Mouse (Mus musculus) lung, embryonic 16.5 days (tissue): ENCODE results near the gene Gm15023. TPM values are rescaled to one million over a fixed set of nuclear protein-coding genes. Genes with fewer than 3 reads are reported as not detected.
"Not testable (repeated sequence)": the region's sequence is repeated elsewhere in the genome, so short reads cannot be mapped to it uniquely, and the experiment has no call there.

ENCODE experiments used
- ATAC-seq: fragments of 200-750 bp; cut with Nextera tagmentation; 2 replicates; pipeline ENCODE4 v1.8.0; 2017; ENCODE audit warnings: low read depth, mild to moderate bottlenecking, moderate library complexity
- H3K27ac ChIP-seq: fragments of 300-500 bp; sonication (generic); 2 replicates; pipeline ENCODE4 v1.5.1; 2014; ENCODE audit warnings: mild to moderate bottlenecking, control low read depth, low read length
- H3K27me3 ChIP-seq: fragments of 300-500 bp; sonication (generic); 2 replicates; pipeline ENCODE4 v1.6.1; 2014; ENCODE audit warnings: low read depth, low read length, mixed read lengths; ENCODE audit not compliant: control insufficient read depth, insufficient read depth
- H3K36me3 ChIP-seq: fragments of 300-500 bp; sonication (generic); 2 replicates; pipeline ENCODE4 v1.6.1; 2014; ENCODE audit warnings: low read length; ENCODE audit not compliant: control insufficient read depth, insufficient read depth
- H3K4me1 ChIP-seq: fragments of 300-500 bp; sonication (generic); replicated peaks from 2 replicates; pipeline ENCODE4 v1.6.1; 2014; ENCODE audit warnings: low read length, mixed read lengths; ENCODE audit not compliant: control insufficient read depth, insufficient read depth
- H3K4me2 ChIP-seq: fragments of 300-500 bp; sonication (generic); 2 replicates; pipeline ENCODE4 v1.6.1; 2014; ENCODE audit warnings: low read depth, low read length, control low read depth
- H3K4me3 ChIP-seq: fragments of 300-500 bp; sonication (generic); 2 replicates; pipeline ENCODE4 v1.5.1; 2014; ENCODE audit warnings: mild to moderate bottlenecking, low read length, control low read depth
- H3K9ac ChIP-seq: fragments of 300-500 bp; sonication (generic); 2 replicates; pipeline ENCODE4 v1.6.1; 2014; ENCODE audit warnings: low read length, control low read depth
- H3K9me3 ChIP-seq: fragments of 300-500 bp; sonication (generic); 2 replicates; pipeline ENCODE4 v1.6.1; 2016; ENCODE audit warnings: low read length; ENCODE audit not compliant: control insufficient read depth
- WGBS: fragments of 180-500 bp; shearing (Covaris S2); extraction: QIAGEN DNeasy Blood & Tissue Kit; methylation state at CpG from one replicate; pipeline ENCODE4 v1.1.7; 2014; 5-methylcytosine and 5-hydroxymethylcytosine counted together
- polyA plus RNA-seq: library from polyadenylated mRNA; unstranded; fragments of >200 nt; fragmentation: Nextera tagmentation; extraction: Ambion mirVana; gene quantifications from 2 replicates; pipeline ENCODE4 v1.2.1, GENCODE M21; 2015

Gm15023 gene
- not detected in 2 replicates for polyA plus RNA-seq

- not testable (repeated sequence) for H3K27ac ChIP-seq, H3K4me3 ChIP-seq, H3K4me2 ChIP-seq, H3K27me3 ChIP-seq, H3K4me1 ChIP-seq, H3K9ac ChIP-seq, ATAC-seq, H3K9me3 ChIP-seq, H3K36me3 ChIP-seq
- 81% methylated on average over 2 of the region's 14 CpGs for WGBS
These were observed at the start of gene Gm15023 for GRCm38 (mm10) chrX:135177532-135177931. Gm15023 (minus strand) TSS chrX:135177632.

- H3K9ac ChIP-seq: no peak within 1 kb of the TSS
- 21% methylated on average over 11 of the region's 13 CpGs for WGBS
- H3K27me3 ChIP-seq: no peaks in the 10 kb centered on the region; the same call in 1 of the 2 replicates
- H3K4me3 ChIP-seq: peak within 1 kb of the TSS; percentile 23
- no peaks in the 10 kb centered on the region for H3K4me1 ChIP-seq
- no peak for ATAC-seq
- no peaks in the 10 kb centered on the region for H3K36me3 ChIP-seq
- H3K9me3 ChIP-seq: no peaks in the 10 kb centered on the region
- peak within 1 kb of the TSS; percentile 48 for H3K4me2 ChIP-seq
- H3K27ac ChIP-seq: no peak within 1 kb of the TSS
These were observed 33.2 kb upstream of the Gm15023 start, which contains the start of gene Tceal6 for GRCm38 (mm10) chrX:135210436-135211221. Tceal6 (minus strand) TSS chrX:135210687.

GRCm38 (mm10) chrX:135209773-135210435 is 32.5 kb upstream of the Gm15023 start:
- H3K27ac ChIP-seq, ATAC-seq, H3K9me3 ChIP-seq, H3K27me3 ChIP-seq, H3K36me3 ChIP-seq, H3K9ac ChIP-seq, H3K4me1 ChIP-seq: not testable (repeated sequence)
- H3K4me3 ChIP-seq: peak overlapping the region; percentile 23
- H3K4me2 ChIP-seq: peak overlapping the region; percentile 48
- 20% methylated on average over 19 of the region's 21 CpGs for WGBS

DNA sequence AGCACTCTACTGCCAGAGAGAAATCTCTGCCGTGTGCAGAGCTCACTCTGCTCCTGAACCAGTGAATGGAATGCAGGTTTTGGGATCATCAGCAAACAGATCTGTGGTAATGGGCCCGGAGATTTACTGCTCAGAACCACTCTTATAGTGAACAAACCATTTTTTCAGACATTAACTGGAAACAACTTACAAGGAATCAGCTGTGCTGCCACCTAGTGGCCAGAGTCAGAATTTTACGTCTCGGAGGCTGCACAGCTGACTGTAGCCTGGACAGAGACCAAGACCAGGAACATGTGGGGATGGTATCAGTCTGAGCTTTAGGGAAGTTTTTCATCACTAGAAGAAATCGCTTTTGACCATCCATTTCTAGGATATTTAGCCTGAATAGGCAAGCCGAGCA is 12.5 kb upstream of the Gm15023 start:
- whole genome bisulfite sequencing: no CpG with 5 or more reads among the region's 6 CpGs
- ATAC-seq, H3K4me2 ChIP-seq, H3K4me1 ChIP-seq, H3K36me3 ChIP-seq, H3K9ac ChIP-seq, H3K9me3 ChIP-seq, H3K4me3 ChIP-seq, H3K27ac ChIP-seq, H3K27me3 ChIP-seq: not testable (repeated sequence)

GRCm38 (mm10) chrX:135188661-135189060 is 11.2 kb upstream of the Gm15023 start:
- ATAC-seq, H3K9me3 ChIP-seq, H3K9ac ChIP-seq, H3K4me1 ChIP-seq, H3K27me3 ChIP-seq, H3K36me3 ChIP-seq, H3K4me2 ChIP-seq, H3K27ac ChIP-seq, H3K4me3 ChIP-seq: not testable (repeated sequence)
- WGBS: no CpG with 5 or more reads among the region's 3 CpGs

Other genes starting within 250 kb of the Gm15023 start
- gene Nxf2, start 212.9 kb downstream of the Gm15023 start, polyA plus RNA-seq: 0.88 and 1.2 TPM in 2 replicates
- gene Zmat1, start 168.4 kb downstream of the Gm15023 start, polyA plus RNA-seq: 6.5 TPM in 2 replicates
- gene Tceal6, start 33.1 kb upstream of the Gm15023 start, polyA plus RNA-seq: 0.75 and 0.87 TPM in 2 replicates
- not detected in 2 replicates for gene Pramel3, start 124.7 kb upstream of the Gm15023 start, polyA plus RNA-seq
- gene Gm5128, start 195.7 kb upstream of the Gm15023 start, polyA plus RNA-seq: not detected in 2 replicates